Mouse (Mus musculus): Measurements from ENCODE around the gene Bend3.

The Bend3 gene

DNA sequence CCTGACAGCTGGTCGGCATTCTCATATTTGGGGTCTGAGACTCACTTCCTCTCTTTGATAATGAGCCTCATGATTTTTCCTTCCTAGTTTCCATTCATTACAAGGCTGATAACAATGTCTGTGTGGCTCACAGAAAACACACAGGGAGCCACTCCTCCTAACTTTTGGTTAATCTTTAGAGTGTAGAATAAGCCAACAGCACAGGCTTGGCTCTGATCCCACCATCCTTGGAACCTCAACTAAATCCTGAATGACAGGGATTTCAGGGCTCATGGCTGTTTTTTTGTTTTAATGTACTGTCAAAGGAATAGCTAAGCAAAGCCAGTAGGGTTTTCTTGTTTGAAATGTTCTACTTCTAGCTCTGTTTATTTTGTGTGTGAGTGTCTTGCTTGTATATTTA, 55.8 kb downstream of the Bend3 start:
- DNase-seq (ENCODE audit: low read depth): peak; percentile 11

DNA sequence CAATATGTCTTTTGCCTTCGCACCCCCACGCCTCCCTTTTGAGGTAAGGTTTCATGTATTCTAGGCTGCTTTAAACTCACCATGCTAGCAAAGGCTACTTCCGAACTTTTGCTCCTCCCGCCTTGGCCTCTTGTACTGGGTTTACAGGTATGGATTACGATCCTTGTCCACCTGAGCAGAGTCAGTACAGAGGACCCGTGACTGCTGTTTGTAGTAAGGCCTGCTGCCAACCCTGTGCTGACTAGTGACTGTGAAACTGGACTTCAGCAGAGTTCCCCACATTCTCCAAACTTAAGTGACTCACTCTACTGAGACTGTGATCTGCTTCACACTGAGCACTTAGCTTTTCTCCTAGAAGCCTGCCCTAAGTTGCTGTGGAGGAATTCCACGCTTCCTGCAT, 59.0 kb downstream of the Bend3 start:
- DNase-seq (ENCODE audit: low read depth): no peak

DNA sequence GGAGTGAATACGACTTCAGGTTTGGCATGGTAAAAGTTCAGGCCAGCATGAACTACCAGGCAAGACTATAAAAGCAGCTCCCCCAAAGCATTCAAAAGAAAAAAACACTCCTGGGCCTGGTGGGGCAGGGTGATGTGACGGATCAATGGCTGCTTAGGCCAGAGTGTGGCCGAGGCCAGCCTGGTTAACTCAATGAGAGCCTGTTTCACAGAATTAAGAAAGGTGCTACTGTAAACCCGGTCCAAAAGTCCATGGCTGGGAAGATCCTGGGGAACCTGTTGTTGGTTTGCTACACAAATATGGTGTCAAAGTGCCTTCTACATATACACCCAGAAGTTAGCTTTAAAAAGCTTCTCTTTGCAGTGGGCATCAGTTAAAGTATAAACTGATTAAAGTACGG, 60.2 kb downstream of the Bend3 start:
- DNase-seq (ENCODE audit: low read depth): no peak

- peak; percentile 12 for DNase-seq (ENCODE audit: low read depth)
Observed at GRCm38 (mm10) chr10:43539746-43540310, 61.2 kb downstream of the Bend3 start.

- peak; percentile 96 for DNase-seq (ENCODE audit: low read depth)
Observed at GRCm38 (mm10) chr10:43540442-43541152, 62.0 kb downstream of the Bend3 start, which contains the start of gene 1700021F05Rik. Gene 1700021F05Rik (minus strand): TSS chr10:43540994.

GRCm38 (mm10) chr10:43541153-43541544, 62.5 kb downstream of the Bend3 start:
- no peak for DNase-seq (ENCODE audit: low read depth)

DNA sequence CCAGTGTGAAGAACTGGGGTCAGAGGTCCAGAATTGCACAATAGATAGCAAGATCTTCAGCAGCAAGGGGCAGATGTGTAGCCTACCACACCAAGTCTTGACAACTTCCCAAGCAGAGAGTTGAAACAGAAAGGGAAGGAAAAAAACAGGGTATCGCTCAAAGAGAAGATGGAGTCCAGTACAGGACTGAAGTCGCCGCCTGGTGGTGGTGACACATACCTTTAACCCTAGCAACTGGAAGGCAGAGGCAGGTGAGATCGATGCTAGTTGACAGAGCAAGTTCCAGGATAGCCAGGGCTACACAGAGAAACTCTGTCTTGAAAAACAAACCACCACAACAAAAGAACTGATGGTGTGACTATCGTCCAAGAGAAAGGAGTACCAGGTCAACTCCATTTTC, 70.8 kb downstream of the Bend3 start:
- peak; percentile 54 for DNase-seq (ENCODE audit: low read depth)

DNA sequence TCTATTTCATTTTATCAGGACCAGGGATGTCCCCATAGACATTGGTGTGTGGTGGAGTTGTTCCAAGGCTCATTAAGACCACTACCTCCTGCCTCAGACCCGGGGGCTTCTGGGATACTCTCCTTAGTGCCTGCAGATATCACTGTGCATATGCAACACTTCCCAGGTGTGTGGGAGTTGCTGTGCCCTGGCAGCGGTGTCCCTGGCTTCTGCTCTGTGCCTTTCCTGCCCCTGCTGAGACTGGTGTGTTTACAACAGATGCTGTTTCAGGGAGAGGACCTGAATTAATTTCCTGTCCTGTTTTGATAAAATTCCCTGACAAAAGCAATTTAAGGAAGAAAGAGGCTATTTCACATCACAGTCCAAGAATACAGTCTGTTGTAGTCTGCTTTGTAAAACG, 72.3 kb downstream of the Bend3 start:
- no peak for DNase-seq (ENCODE audit: low read depth)

DNA sequence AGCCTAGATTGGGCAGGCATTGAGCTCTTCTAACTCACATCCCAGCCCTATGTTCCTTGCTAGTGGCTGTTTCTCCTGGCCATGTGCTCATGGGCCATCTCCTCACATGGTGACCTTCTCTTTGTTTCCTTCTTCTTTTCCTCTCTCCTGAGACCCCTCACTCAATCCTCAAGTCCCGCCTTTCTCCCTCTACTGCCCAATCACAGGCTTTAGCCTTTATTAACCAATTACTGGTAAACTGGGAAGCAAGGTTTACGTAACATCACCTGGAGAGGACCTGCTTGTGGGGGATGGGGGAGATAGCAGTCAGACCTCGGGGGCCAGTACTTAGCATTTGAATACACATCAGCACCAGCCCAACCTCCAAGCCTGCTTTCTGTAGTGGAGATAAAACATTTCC, 72.8 kb downstream of the Bend3 start:
- DNase-seq (ENCODE audit: low read depth): no peak

DNA sequence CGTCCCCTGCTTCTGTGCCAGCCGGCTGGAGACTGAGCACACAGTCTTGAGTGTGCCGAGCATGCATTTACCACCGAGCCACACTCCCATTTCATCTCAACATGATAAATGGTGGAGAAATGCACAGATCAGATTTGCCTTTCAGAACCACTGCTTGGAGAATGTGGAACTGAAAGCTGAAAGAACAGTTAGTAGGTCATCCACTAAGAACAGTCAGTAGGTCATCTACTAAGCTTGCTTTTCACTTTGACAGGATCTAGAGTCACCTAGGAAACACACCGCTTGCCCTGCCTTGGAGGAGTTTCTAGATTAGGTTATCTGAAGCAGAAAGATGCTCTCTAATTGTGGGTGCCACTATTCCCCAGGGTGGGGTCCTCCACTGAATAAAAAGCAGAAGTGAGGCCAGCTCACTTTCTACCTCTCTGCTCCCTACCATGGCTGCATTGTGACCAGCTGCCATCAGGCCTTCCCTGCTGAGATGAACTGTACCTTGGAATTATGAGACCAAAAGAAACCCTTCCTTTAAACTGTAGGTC, 79.1 kb downstream of the Bend3 start:
- no peak for DNase-seq (ENCODE audit: low read depth)

- no peak for DNase-seq (ENCODE audit: low read depth)
Observed at GRCm38 (mm10) chr10:43559313-43559712, 80.7 kb downstream of the Bend3 start.

DNA sequence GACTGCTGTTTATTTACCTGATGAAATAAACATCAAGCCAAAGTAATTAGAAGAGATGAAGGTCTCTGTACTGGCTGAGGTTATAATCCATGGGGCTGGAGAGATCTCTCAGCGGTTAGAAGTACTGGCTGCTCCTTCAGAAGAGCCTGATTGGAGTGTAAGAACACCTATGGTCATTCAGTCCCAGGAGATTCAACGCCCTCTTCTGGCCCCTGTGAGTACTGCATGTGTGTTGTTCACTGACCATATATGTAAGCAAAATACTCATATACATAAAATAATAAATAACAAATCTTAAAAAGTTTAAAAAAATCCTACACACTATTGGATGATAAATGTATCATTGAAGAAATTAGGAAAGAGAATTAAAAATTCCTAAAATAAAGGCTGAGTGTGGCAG, 82.1 kb downstream of the Bend3 start:
- DNase-seq (ENCODE audit: low read depth): peak; percentile 40

DNA sequence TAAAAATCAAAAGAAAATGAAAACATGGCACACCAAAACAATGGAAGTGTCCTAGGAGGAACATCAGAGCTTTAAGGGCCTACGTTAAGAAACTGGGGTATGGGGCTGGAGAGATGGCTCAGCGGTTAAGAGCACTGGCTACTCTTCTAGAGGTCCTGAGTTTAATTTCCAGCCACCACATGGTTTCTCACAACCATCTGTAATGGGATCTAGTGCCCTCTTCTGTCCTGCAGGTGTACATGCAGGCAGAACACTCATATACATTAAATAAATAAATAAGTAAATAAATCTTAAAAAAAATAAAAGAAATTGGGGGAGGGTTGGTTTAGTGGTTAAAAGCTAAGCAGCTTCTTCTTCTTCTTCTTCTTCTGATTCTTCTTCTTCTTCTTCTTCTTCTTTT, 82.7 kb downstream of the Bend3 start:
- peak; percentile 25 for DNase-seq (ENCODE audit: low read depth)
